Mouse (Mus musculus) liver, embryonic 15.5 days (tissue): Measurements from ENCODE around the gene Thumpd3. TPM values are rescaled to one million over a fixed set of nuclear protein-coding genes. Genes with fewer than 3 reads are reported as not detected.

ENCODE experiments used
- ATAC-seq: fragments of 200-750 bp; cut with Nextera tagmentation; 2 replicates; pipeline ENCODE4 v1.8.0; 2017; ENCODE audit warnings: moderate number of reproducible peaks, mild to moderate bottlenecking, moderate library complexity; ENCODE audit not compliant: insufficient read depth
- H3K27ac ChIP-seq: fragments of 300-500 bp; sonication (generic); replicated peaks from 2 replicates; pipeline ENCODE4 v1.5.1; 2015; ENCODE audit warnings: mild to moderate bottlenecking, inconsistent platforms
- H3K27me3 ChIP-seq: fragments of 300-500 bp; sonication (generic); 2 replicates; pipeline ENCODE4 v1.6.1; 2015; ENCODE audit warnings: mild to moderate bottlenecking, inconsistent platforms
- H3K36me3 ChIP-seq: fragments of 300-500 bp; sonication (generic); replicated peaks from 2 replicates; pipeline ENCODE4 v1.6.1; 2015; ENCODE audit warnings: moderate library complexity, mild to moderate bottlenecking, inconsistent platforms
- H3K4me1 ChIP-seq: fragments of 300-500 bp; sonication (generic); replicated peaks from 2 replicates; pipeline ENCODE4 v1.6.1; 2015; ENCODE audit warnings: inconsistent platforms
- H3K4me2 ChIP-seq: fragments of 300-500 bp; sonication (generic); 2 replicates; pipeline ENCODE4 v1.6.1; 2015; ENCODE audit warnings: moderate library complexity, mild to moderate bottlenecking, inconsistent platforms
- H3K4me3 ChIP-seq: fragments of 300-500 bp; sonication (generic); replicated peaks from 2 replicates; pipeline ENCODE4 v1.5.1; 2015; ENCODE audit warnings: mild to moderate bottlenecking, inconsistent platforms
- H3K9ac ChIP-seq: fragments of 300-500 bp; sonication (generic); 2 replicates; pipeline ENCODE4 v1.6.1; 2015; ENCODE audit warnings: moderate library complexity, mild to moderate bottlenecking, inconsistent platforms
- H3K9me3 ChIP-seq: fragments of 300-500 bp; sonication (generic); replicated peaks from 2 replicates; pipeline ENCODE4 v1.6.1; 2016; ENCODE audit warnings: inconsistent platforms
- WGBS: fragments of 180-500 bp; shearing (Covaris S2); methylation state at CpG from one replicate; pipeline ENCODE4 v1.1.7; 2015; ENCODE audit warnings: mixed read lengths; ENCODE audit not compliant: insufficient replicate concordance; 5-methylcytosine and 5-hydroxymethylcytosine counted together
- polyA plus RNA-seq: library from polyadenylated mRNA; unstranded; fragments of >200 nt; fragmentation: Nextera tagmentation; extraction: Ambion mirVana; gene quantifications from 2 replicates; pipeline ENCODE4 v1.2.1, GENCODE M21; 2015

Gene Thumpd3
- polyA plus RNA-seq, 1 experiment from 2014 or later: 31.7 TPM

- no peaks in the 10 kb centered on the region for H3K36me3 ChIP-seq
- no peak overlapping the region for H3K4me3 ChIP-seq
- H3K27me3 ChIP-seq: peaks cover 5% of the 10 kb centered on the region; the same call in 1 of the 2 replicates
- H3K4me1 ChIP-seq: no peaks in the 10 kb centered on the region
- WGBS: 45% methylated on average over 6 of the region's 6 CpGs
- no peak overlapping the region for H3K9ac ChIP-seq
- H3K27ac ChIP-seq: no peak overlapping the region
- ATAC-seq: no peak
- no peak overlapping the region for H3K4me2 ChIP-seq
- no peaks in the 10 kb centered on the region for H3K9me3 ChIP-seq
Measured at GRCm38 (mm10) chr6:113018139-113018538, 27.9 kb upstream of the Thumpd3 start.

- no peak overlapping the region for H3K27ac ChIP-seq
- H3K4me2 ChIP-seq: no peak overlapping the region
- no peaks in the 10 kb centered on the region for H3K9me3 ChIP-seq
- ATAC-seq: no peak
- H3K27me3 ChIP-seq: no peaks in the 10 kb centered on the region
- H3K4me1 ChIP-seq: no peaks in the 10 kb centered on the region
- no peak overlapping the region for H3K4me3 ChIP-seq
- no peaks in the 10 kb centered on the region for H3K36me3 ChIP-seq
- WGBS: 48% methylated on average over 8 of the region's 8 CpGs
- no peak overlapping the region for H3K9ac ChIP-seq
Measured at GRCm38 (mm10) chr6:113024866-113025265, 21.2 kb upstream of the Thumpd3 start.

GRCm38 (mm10) chr6:113025774-113026173, 20.3 kb upstream of the Thumpd3 start:
- Histone ChIP-seq H3K36me3 (no peaks in the 10 kb centered on the region), H3K27ac (no peak overlapping the region), H3K4me1 (no peaks in the 10 kb centered on the region), H3K27me3 (no peaks in the 10 kb centered on the region), H3K4me2 (no peak overlapping the region), H3K4me3 (no peak overlapping the region), H3K9ac (no peak overlapping the region), H3K9me3 (no peaks in the 10 kb centered on the region)
- ATAC-seq: no peak
- WGBS: 55% methylated on average over 5 of the region's 5 CpGs

GRCm38 (mm10) chr6:113027446-113027845, 18.6 kb upstream of the Thumpd3 start:
- H3K9ac ChIP-seq: no peak overlapping the region
- H3K4me3 ChIP-seq: no peak overlapping the region
- H3K27ac ChIP-seq: no peak overlapping the region
- H3K4me1 ChIP-seq: no peaks in the 10 kb centered on the region
- H3K9me3 ChIP-seq: no peaks in the 10 kb centered on the region
- no peak for ATAC-seq
- no peaks in the 10 kb centered on the region for H3K27me3 ChIP-seq
- H3K4me2 ChIP-seq: no peak overlapping the region
- no peaks in the 10 kb centered on the region for H3K36me3 ChIP-seq
- 10% methylated on average over 2 of the region's 2 CpGs for WGBS

- Histone ChIP-seq H3K9ac (no peak overlapping the region), H3K36me3 (no peaks in the 10 kb centered on the region), H3K27ac (no peak overlapping the region), H3K4me3 (no peak overlapping the region), H3K4me1 (no peaks in the 10 kb centered on the region), H3K27me3 (no peaks in the 10 kb centered on the region), H3K9me3 (no peaks in the 10 kb centered on the region), H3K4me2 (no peak overlapping the region)
- ATAC-seq: no peak
- 46% methylated on average over 3 of the region's 3 CpGs for WGBS
Measured at GRCm38 (mm10) chr6:113029006-113029405, 17.0 kb upstream of the Thumpd3 start.

GRCm38 (mm10) chr6:113030553-113030952, 15.5 kb upstream of the Thumpd3 start:
- H3K27me3 ChIP-seq: no peaks in the 10 kb centered on the region

GRCm38 (mm10) chr6:113030970-113031660, 14.9 kb upstream of the Thumpd3 start:
- Histone ChIP-seq H3K9me3 (no peaks in the 10 kb centered on the region), H3K9ac (no peak overlapping the region), H3K4me2 (no peak overlapping the region), H3K4me3 (no peak overlapping the region), H3K27me3 (no peaks in the 10 kb centered on the region), H3K27ac (no peak overlapping the region), H3K4me1 (no peaks in the 10 kb centered on the region), H3K36me3 (no peaks in the 10 kb centered on the region)
- no peak for ATAC-seq
- WGBS: 59% methylated on average over 10 of the region's 10 CpGs

More at GRCm38 (mm10) chr6:113030553-113030952, 15.5 kb upstream of the Thumpd3 start:
- no peak for ATAC-seq
- Histone ChIP-seq H3K9me3 (no peaks in the 10 kb centered on the region), H3K4me3 (no peak overlapping the region), H3K4me2 (no peak overlapping the region), H3K4me1 (no peaks in the 10 kb centered on the region), H3K9ac (no peak overlapping the region), H3K36me3 (no peaks in the 10 kb centered on the region), H3K27ac (no peak overlapping the region)
- WGBS: 56% methylated on average over 3 of the region's 3 CpGs

DNA sequence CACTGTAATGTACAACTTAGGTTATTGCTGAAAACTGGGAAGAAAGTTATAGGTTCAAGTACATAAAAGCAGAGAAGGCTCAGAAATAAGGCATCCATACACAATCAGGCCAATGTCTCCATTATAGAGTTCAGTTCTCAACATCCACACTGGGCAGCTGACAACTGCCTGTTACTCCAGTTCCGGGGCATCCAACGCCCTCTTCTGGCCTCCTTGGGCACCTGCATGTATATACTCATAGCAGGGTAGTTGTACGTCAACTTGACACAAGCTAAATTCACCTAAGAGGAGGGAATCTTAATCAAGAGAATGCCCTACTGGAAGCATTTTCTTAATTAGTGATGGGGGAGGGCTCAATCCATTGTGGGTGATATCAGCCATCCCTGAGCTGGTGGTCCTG, 13.9 kb upstream of the Thumpd3 start:
- H3K4me3 ChIP-seq: no peak overlapping the region
- H3K4me2 ChIP-seq: no peak overlapping the region
- no peaks in the 10 kb centered on the region for H3K27me3 ChIP-seq
- ATAC-seq: no peak
- no peak overlapping the region for H3K9ac ChIP-seq
- H3K27ac ChIP-seq: no peak overlapping the region
- H3K36me3 ChIP-seq: no peaks in the 10 kb centered on the region
- H3K4me1 ChIP-seq: no peaks in the 10 kb centered on the region
- H3K9me3 ChIP-seq: no peaks in the 10 kb centered on the region
- WGBS: 64% methylated on average over 3 of the region's 3 CpGs

GRCm38 (mm10) chr6:113033185-113033584, 12.8 kb upstream of the Thumpd3 start:
- H3K4me3 ChIP-seq: no peak overlapping the region
- H3K27me3 ChIP-seq: no peaks in the 10 kb centered on the region
- 65% methylated on average over 2 of the region's 2 CpGs for WGBS
- H3K9me3 ChIP-seq: no peaks in the 10 kb centered on the region
- no peak overlapping the region for H3K9ac ChIP-seq
- H3K36me3 ChIP-seq: no peaks in the 10 kb centered on the region
- no peak overlapping the region for H3K27ac ChIP-seq
- no peak for ATAC-seq
- H3K4me2 ChIP-seq: no peak overlapping the region
- H3K4me1 ChIP-seq: peaks cover 6% of the 10 kb centered on the region

- H3K27me3 ChIP-seq: no peaks in the 10 kb centered on the region
Measured at GRCm38 (mm10) chr6:113034466-113034865, 11.6 kb upstream of the Thumpd3 start.

DNA sequence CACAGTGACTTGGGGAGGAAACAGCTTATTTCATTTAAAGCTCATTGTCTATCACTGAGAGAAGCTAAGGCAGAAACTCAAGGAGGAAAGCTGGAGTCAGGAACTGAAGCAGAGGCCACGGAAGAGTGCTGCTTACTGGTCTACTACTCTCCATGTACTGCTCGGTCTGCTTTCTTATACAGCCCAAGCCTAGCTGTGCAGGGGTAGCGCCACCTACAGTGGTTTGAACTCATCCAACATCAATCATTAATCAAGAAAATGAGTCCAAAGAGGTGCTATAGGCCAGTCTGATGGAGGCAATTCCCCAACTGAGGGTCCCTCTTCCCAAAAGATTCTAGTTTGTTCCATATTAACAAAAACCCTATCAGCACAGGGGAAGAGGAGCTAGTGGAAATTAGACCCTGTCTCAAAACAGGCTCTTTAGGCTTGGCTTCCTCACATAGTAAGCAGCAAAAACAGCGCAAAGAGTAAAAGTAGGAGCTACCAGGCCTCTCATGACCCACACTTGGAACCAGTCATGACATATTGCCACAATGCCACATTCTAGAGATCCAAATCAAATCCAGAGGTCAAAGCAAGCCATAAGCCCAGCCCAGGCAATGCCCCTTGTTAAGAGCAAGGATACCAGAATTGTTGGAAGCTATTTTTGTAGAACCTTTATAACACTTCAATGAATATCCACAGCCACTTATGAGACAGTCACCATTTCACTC, 9.4 kb upstream of the Thumpd3 start:
- ATAC-seq: no peak
- Histone ChIP-seq H3K9ac (no peak overlapping the region), H3K36me3 (no peaks in the 10 kb centered on the region), H3K27ac (no peak overlapping the region), H3K4me3 (no peak overlapping the region), H3K4me1 (peaks cover 23% of the 10 kb centered on the region), H3K9me3 (no peaks in the 10 kb centered on the region), H3K27me3 (no peaks in the 10 kb centered on the region), H3K4me2 (no peak overlapping the region)
- WGBS: 57% methylated on average over 4 of the region's 4 CpGs

More at GRCm38 (mm10) chr6:113034466-113034865, 11.6 kb upstream of the Thumpd3 start:
- no peak overlapping the region for H3K4me3 ChIP-seq
- no peaks in the 10 kb centered on the region for H3K36me3 ChIP-seq
- peaks cover 12% of the 10 kb centered on the region for H3K4me1 ChIP-seq
- H3K9me3 ChIP-seq: no peaks in the 10 kb centered on the region
- H3K4me2 ChIP-seq: no peak overlapping the region
- H3K27ac ChIP-seq: no peak overlapping the region
- ATAC-seq: no peak
- H3K9ac ChIP-seq: no peak overlapping the region
- 70% methylated on average over 6 of the region's 6 CpGs for WGBS
